Mouse (Mus musculus) liver, adult 2 months (tissue): ENCODE results near the gene Farp2. TPM values are rescaled to one million over a fixed set of nuclear protein-coding genes. Genes with fewer than 3 reads are reported as not detected.
A peak's percentile ranks its signal among the peaks of the same experiment; 100 is the strongest.
"Not testable (repeated sequence)": the region's sequence is repeated elsewhere in the genome, so short reads cannot be mapped to it uniquely, and the experiment has no call there.

Experiments used
- DNase-seq: peaks from one replicate; pipeline ENCODE4 v3.0.0-alpha.2; 2011; ENCODE audit warnings: low read depth, low spot score; ENCODE audit errors: extremely low read depth
- H3K27ac ChIP-seq: fragments of 200-500 bp; replicated peaks from 2 replicates; pipeline ENCODE4 v1.5.1; 2012; ENCODE audit warnings: low read depth, mild to moderate bottlenecking, control low read depth, inconsistent platforms, low read length; ENCODE audit not compliant: insufficient read depth
- H3K27me3 ChIP-seq: fragments of 200-500 bp; 2 replicates; pipeline ENCODE4 v1.6.1; 2012; ENCODE audit warnings: mild to moderate bottlenecking, moderate library complexity, low read length, inconsistent platforms; ENCODE audit not compliant: control insufficient read depth, insufficient read depth
- H3K36me3 ChIP-seq: fragments of 200-500 bp; 2 replicates; pipeline ENCODE4 v1.6.1; 2012; ENCODE audit warnings: low read length, inconsistent platforms; ENCODE audit not compliant: control insufficient read depth, insufficient read depth
- H3K4me1 ChIP-seq: fragments of 200-500 bp; 2 replicates; pipeline ENCODE4 v1.6.1; 2011; ENCODE audit warnings: low read length; ENCODE audit not compliant: control insufficient read depth, insufficient read depth
- H3K4me3 ChIP-seq: fragments of 200-500 bp; 2 replicates; pipeline ENCODE4 v1.5.1; 2011; ENCODE audit warnings: low read depth, mild to moderate bottlenecking, control low read depth, low read length, moderate library complexity; ENCODE audit not compliant: insufficient read depth
- H3K79me2 ChIP-seq: fragments of 200-500 bp; 2 replicates; pipeline ENCODE4 v1.6.1; 2012; ENCODE audit warnings: inconsistent platforms, mild to moderate bottlenecking, low read length, moderate library complexity; ENCODE audit not compliant: control insufficient read depth, insufficient read depth
- H3K9ac ChIP-seq: fragments of 200-500 bp; 2 replicates; pipeline ENCODE4 v1.6.1; 2012; ENCODE audit warnings: low read depth, mild to moderate bottlenecking, control low read depth, inconsistent platforms, low read length
- CTCF ChIP-seq: fragments of 200-500 bp; IDR thresholded peaks from 2 replicates; pipeline ENCODE4 v1.5.1; 2011; ENCODE audit warnings: low read depth, low read length, control low read depth
- POLR2A ChIP-seq: fragments of 200-500 bp; IDR thresholded peaks from 2 replicates; pipeline ENCODE4 v1.6.1; 2011; ENCODE audit warnings: low read length, control low read depth; ENCODE audit not compliant: insufficient read depth; ENCODE audit errors: extremely low read depth
- WGBS: fragments of 180-500 bp; shearing (Covaris S2); methylation state at CpG from one replicate; pipeline ENCODE4 v1.1.7; 2018; 5-methylcytosine and 5-hydroxymethylcytosine counted together
- polyA plus RNA-seq: library from polyadenylated mRNA; depleted of rRNA; stranded (reverse); fragments of >200 nt; gene quantifications from 2 replicates; pipeline ENCODE4 v1.2.3, GENCODE M21; 2012
- total RNA-seq: library from RNA; depleted of rRNA; stranded (reverse); fragments of >200 nt; gene quantifications from 2 replicates; pipeline ENCODE4 v1.2.3, GENCODE M21; 2014

Gene Farp2
- total and polyA plus RNA-seq, 2 experiments = 9.2 to 10.5 TPM

- peaks cover 11% of the 10 kb centered on the region for H3K4me1 ChIP-seq
Measured at GRCm38 (mm10) chr1:93477758-93478585, 33.9 kb upstream of the Farp2 start.

GRCm38 (mm10) chr1:93478586-93479475 lies 33.0 kb upstream of the Farp2 start, which contains the start of gene Hdlbp:
Hdlbp (minus strand) TSS chr1:93478815.
- peak within 1 kb of the TSS; percentile 88 for H3K9ac ChIP-seq
- TF ChIP-seq CTCF (no peak), POLR2A (peak; percentile 66; the same call in 1 of the 2 replicates)
- peak; percentile 90 for DNase-seq
- H3K27ac ChIP-seq = peak within 1 kb of the TSS; percentile 95
- H3K27me3 ChIP-seq = no peaks in the 10 kb centered on the region
- H3K4me3 ChIP-seq = peak within 1 kb of the TSS; percentile 93
- H3K4me1 ChIP-seq = peaks cover 11% of the 10 kb centered on the region
- H3K79me2 ChIP-seq = peaks cover 9% of the 10 kb centered on the region; the same call in 1 of the 2 replicates
- no peaks in the 10 kb centered on the region for H3K36me3 ChIP-seq
- WGBS = under 1% methylated on average over 74 of the region's 74 CpGs

More at GRCm38 (mm10) chr1:93477758-93478585, 33.9 kb upstream of the Farp2 start:
- under 1% methylated on average over 41 of the region's 41 CpGs for WGBS
- peak; percentile 90 for DNase-seq
- Histone ChIP-seq H3K27me3 (no peaks in the 10 kb centered on the region), H3K36me3 (no peaks in the 10 kb centered on the region), H3K9ac (peak overlapping the region; percentile 88), H3K27ac (peak overlapping the region; percentile 95), H3K79me2 (peaks cover 14% of the 10 kb centered on the region; the same call in 1 of the 2 replicates), H3K4me3 (peak overlapping the region; percentile 93)
- TF ChIP-seq CTCF (peak; percentile 58), POLR2A (peak; percentile 71; the same call in 1 of the 2 replicates)

- no peak for TF ChIP-seq POLR2A
- TF ChIP-seq CTCF = no peak
- no peaks in the 10 kb centered on the region for H3K27me3 ChIP-seq
- peaks cover 11% of the 10 kb centered on the region for H3K4me1 ChIP-seq
- H3K27ac ChIP-seq = peak overlapping the region; percentile 79
- 7% methylated on average over 23 of the region's 23 CpGs for WGBS
- no peaks in the 10 kb centered on the region for H3K36me3 ChIP-seq
- H3K9ac ChIP-seq = peak overlapping the region; percentile 78
- peak overlapping the region; percentile 73 for H3K4me3 ChIP-seq
- no peak for DNase-seq
- H3K79me2 ChIP-seq = peaks cover 4% of the 10 kb centered on the region; the same call in 1 of the 2 replicates
Measured at GRCm38 (mm10) chr1:93479476-93480083, 32.3 kb upstream of the Farp2 start.

GRCm38 (mm10) chr1:93486302-93486701 lies 25.6 kb upstream of the Farp2 start:
- H3K36me3 ChIP-seq, H3K4me3 ChIP-seq, H3K9ac ChIP-seq, H3K27ac ChIP-seq, DNase-seq, H3K4me1 ChIP-seq, H3K27me3 ChIP-seq: not testable (repeated sequence)
- H3K79me2 ChIP-seq = peaks cover 12% of the 10 kb centered on the region; the same call in 1 of the 2 replicates
- 72% methylated on average over 3 of the region's 3 CpGs for WGBS

- WGBS = 81% methylated on average over 3 of the region's 3 CpGs
- no peak for DNase-seq
- TF ChIP-seq POLR2A = no peak
- no peak for TF ChIP-seq CTCF
- Histone ChIP-seq H3K27ac (no peak overlapping the region), H3K4me3 (no peak overlapping the region), H3K4me1 (no peaks in the 10 kb centered on the region), H3K9ac (no peak overlapping the region), H3K27me3 (no peaks in the 10 kb centered on the region), H3K36me3 (peaks cover 45% of the 10 kb centered on the region), H3K79me2 (no peaks in the 10 kb centered on the region; the same call in 1 of the 2 replicates)
Measured at GRCm38 (mm10) chr1:93495312-93495711, 16.6 kb upstream of the Farp2 start.
